Mouse (Mus musculus) CH12.LX (cell line): ENCODE data around the gene Amy2a2. TPM values are rescaled to one million over a fixed set of nuclear protein-coding genes. Genes with fewer than 3 reads are reported as not detected.
"Not testable (repeated sequence)": the region's sequence is repeated elsewhere in the genome, so short reads cannot be mapped to it uniquely, and the experiment has no call there.

ENCODE experiments used
- DNase-seq: peaks from one replicate; pipeline ENCODE4 v3.0.0-alpha.2; 2013; ENCODE audit errors: extremely low read depth
- H3K27ac ChIP-seq: 2 replicates; pipeline ENCODE4 v1.5.1; 2012; ENCODE audit warnings: low read depth, mild to moderate bottlenecking, control low read depth, moderate library complexity; ENCODE audit not compliant: insufficient read depth
- H3K27me3 ChIP-seq: replicated peaks from 2 replicates; pipeline ENCODE3; 2012; ENCODE audit warnings: inconsistent platforms
- H3K36me3 ChIP-seq, 2 experiments: replicated peaks in 1 of 2; 2 replicates each; pipeline versions ENCODE3 to v1.6.1; 2012; ENCODE audit warnings: inconsistent platforms in 1 of 2, low read length in 1 of 2, mild to moderate bottlenecking in 1 of 2, mixed read lengths in 1 of 2, moderate library complexity in 1 of 2; ENCODE audit not compliant: control insufficient read depth in 1 of 2, insufficient read depth in 1 of 2
- H3K4me1 ChIP-seq, 2 experiments: 2 replicates each; pipeline ENCODE4 v1.6.1; 2012; ENCODE audit warnings: inconsistent platforms in 1 of 2, moderate library complexity in 1 of 2; ENCODE audit not compliant: insufficient read depth in 2 of 2, control insufficient read depth in 1 of 2
- H3K4me2 ChIP-seq: 2 replicates; pipeline ENCODE4 v1.6.1; 2012; ENCODE audit warnings: low read depth, mild to moderate bottlenecking, control low read depth; ENCODE audit not compliant: poor library complexity, insufficient read depth, severe bottlenecking
- H3K4me3 ChIP-seq, 3 experiments: fragments of 150-350 bp in 1 of 3; sonication (generic) in 1 of 3; replicated peaks in 1 of 3; 2 replicates each; pipeline versions ENCODE3 to v1.5.1; 2011 to 2012; ENCODE audit warnings: low read depth in 2 of 3, low read length in 2 of 3, mild to moderate bottlenecking in 2 of 3, moderate library complexity in 2 of 3, control low read depth in 1 of 3, improper control_type of control experiment in 1 of 3, inconsistent platforms in 1 of 3, mixed read lengths in 1 of 3; ENCODE audit not compliant: poor library complexity in 1 of 3
- H3K79me2 ChIP-seq: replicated peaks from 2 replicates; pipeline ENCODE4 v1.6.1; 2012; ENCODE audit warnings: mild to moderate bottlenecking, moderate library complexity; ENCODE audit not compliant: control insufficient read depth, poor library complexity, insufficient read depth, severe bottlenecking; ENCODE audit errors: extremely low read depth
- H3K9ac ChIP-seq: 2 replicates; pipeline ENCODE4 v1.6.1; 2012; ENCODE audit warnings: low read depth, mild to moderate bottlenecking, control low read depth, moderate library complexity; ENCODE audit not compliant: insufficient read depth
- H3K9me3 ChIP-seq: replicated peaks from 2 replicates; pipeline ENCODE3; 2012; ENCODE audit warnings: low read length, inconsistent platforms, mixed read lengths
- dilution Hi-C: fragments of 300-500 bp; cut with MboI; formaldehyde crosslinking; loops from 2 replicates; pipeline ENCODE4 v1.14.3; 2020; ENCODE audit warnings: low sequenced_read_pairs; ENCODE audit not compliant: extremely low pct_unique_long_range_greater_than_20kb, extremely low pct_ligation_motif_present
- in situ Hi-C: fragments of 300-500 bp; cut with MboI; formaldehyde crosslinking; loops from 3 replicates; pipeline ENCODE4 v1.14.3; 2019; ENCODE audit warnings: low sequenced_read_pairs, low pct_ligation_motif_present, low pct_unique_long_range_greater_than_20kb, mixed read lengths
- polyA plus RNA-seq: library from polyadenylated mRNA; unstranded; fragments of >175 nt; gene quantifications from 2 replicates; pipeline ENCODE4 v1.2.1, GENCODE M21; 2012; ENCODE audit warnings: low read depth; ENCODE audit not compliant: insufficient read length
- total RNA-seq, 2 experiments: library from RNA; depleted of rRNA; stranded (reverse); fragments of 300-350 nt in 1 of 2; fragments of >200 nt in 1 of 2; gene quantifications; 2 replicates each; pipeline ENCODE4 v1.2.3; 2012 to 2014

Gene Amy2a2
- total RNA-seq (2012; rRNA removed) = not detected in 2 replicates
- not detected in 2 replicates for total RNA-seq (2014; rRNA removed)
- not detected in 2 replicates for polyA plus RNA-seq

GRCm38 (mm10) chr3:113356558-113356957, at the start of gene Amy2a2:
Gene Amy2a2 (minus strand): TSS chr3:113356658.
- H3K4me3 ChIP-seq, H3K27me3 ChIP-seq, H3K9me3 ChIP-seq, H3K4me1 ChIP-seq, in situ Hi-C loops, H3K36me3 ChIP-seq, dilution Hi-C loops, H3K79me2 ChIP-seq, H3K9ac ChIP-seq, H3K4me2 ChIP-seq, DNase-seq, H3K27ac ChIP-seq: not testable (repeated sequence)

- H3K36me3 ChIP-seq, H3K9me3 ChIP-seq, H3K27ac ChIP-seq, DNase-seq, dilution Hi-C loops, in situ Hi-C loops, H3K9ac ChIP-seq, H3K4me2 ChIP-seq, H3K79me2 ChIP-seq, H3K4me3 ChIP-seq, H3K4me1 ChIP-seq, H3K27me3 ChIP-seq: not testable (repeated sequence)
Observed at GRCm38 (mm10) chr3:113345484-113345883, 11.0 kb downstream of the Amy2a2 start.

- dilution Hi-C loops, H3K36me3 ChIP-seq, H3K4me3 ChIP-seq, in situ Hi-C loops, H3K79me2 ChIP-seq, H3K9me3 ChIP-seq, DNase-seq, H3K4me1 ChIP-seq, H3K27ac ChIP-seq, H3K4me2 ChIP-seq, H3K27me3 ChIP-seq, H3K9ac ChIP-seq: not testable (repeated sequence)
Observed at GRCm38 (mm10) chr3:113323952-113324351, 32.5 kb downstream of the Amy2a2 start, which contains the start of gene Amy2a3. Gene Amy2a3 (minus strand): TSS chr3:113324052.

- DNase-seq, H3K9ac ChIP-seq, H3K4me1 ChIP-seq, H3K9me3 ChIP-seq, H3K4me3 ChIP-seq, H3K27me3 ChIP-seq, H3K27ac ChIP-seq, dilution Hi-C loops, H3K36me3 ChIP-seq, H3K4me2 ChIP-seq, H3K79me2 ChIP-seq, in situ Hi-C loops: not testable (repeated sequence)
Observed at GRCm38 (mm10) chr3:113312937-113313336, 43.5 kb downstream of the Amy2a2 start.

Other genes starting within 250 kb of the Amy2a2 start
- gene Amy2a5, start 97.8 kb downstream of the Amy2a2 start, total RNA-seq (2012; rRNA removed) = not detected in 2 replicates
- not detected in 2 replicates for gene Amy2a5, start 97.8 kb downstream of the Amy2a2 start, total RNA-seq (2014; rRNA removed)
- not detected in 2 replicates for gene Amy2a5, start 97.8 kb downstream of the Amy2a2 start, polyA plus RNA-seq
- not detected in 2 replicates for gene Amy2a4, start 65.2 kb downstream of the Amy2a2 start, total RNA-seq (2012; rRNA removed)
- not detected in 2 replicates for gene Amy2a4, start 65.2 kb downstream of the Amy2a2 start, total RNA-seq (2014; rRNA removed)
- not detected in 2 replicates for gene Amy2a4, start 65.2 kb downstream of the Amy2a2 start, polyA plus RNA-seq
- not detected in 2 replicates for gene Amy2a3, start 32.6 kb downstream of the Amy2a2 start, total RNA-seq (2012; rRNA removed)
- not detected in 2 replicates for gene Amy2a3, start 32.6 kb downstream of the Amy2a2 start, total RNA-seq (2014; rRNA removed)
- gene Amy2a3, start 32.6 kb downstream of the Amy2a2 start, polyA plus RNA-seq = not detected in 2 replicates
- not detected in 2 replicates for gene Amy2a1, start 175.8 kb upstream of the Amy2a2 start, total RNA-seq (2012; rRNA removed)
- gene Amy2a1, start 175.8 kb upstream of the Amy2a2 start, total RNA-seq (2014; rRNA removed) = not detected in 2 replicates
- gene Amy2a1, start 175.8 kb upstream of the Amy2a2 start, polyA plus RNA-seq = not detected in 2 replicates